Mouse (Mus musculus) megakaryocyte progenitor cell, adult 5-6 weeks (primary cell): ENCODE data around the gene Khdrbs1. TPM values are rescaled to one million over a fixed set of nuclear protein-coding genes. Genes with fewer than 3 reads are reported as not detected.
A peak's percentile ranks its signal among the peaks of the same experiment; 100 is the strongest.

Experiments
- ATAC-seq: replicated peaks from 2 replicates; pipeline ENCODE4 v1.8.0; 2016; ENCODE audit warnings: mild to moderate bottlenecking, moderate TSS enrichment, inconsistent platforms; ENCODE audit not compliant: poor library complexity
- total RNA-seq, 2 experiments: library from RNA; stranded (forward) in 1 of 2; stranded (reverse) in 1 of 2; fragments of 157-497, 149-512 nt in 1 of 2; fragments of 200-1000 nt in 1 of 2; gene quantifications; 2 replicates each; pipeline versions ENCODE4 v1.2.3 to v1.2.4; 2015 to 2017

The Khdrbs1 gene
- total RNA-seq, 2 experiments from 2014 or later: 87.7 to 104 TPM

- ATAC-seq: no peak
These were observed 58.1 kb downstream of the Khdrbs1 start for GRCm38 (mm10) chr4:129683901-129684493.

GRCm38 (mm10) chr4:129681837-129682236, 60.3 kb downstream of the Khdrbs1 start:
- no peak for ATAC-seq

DNA sequence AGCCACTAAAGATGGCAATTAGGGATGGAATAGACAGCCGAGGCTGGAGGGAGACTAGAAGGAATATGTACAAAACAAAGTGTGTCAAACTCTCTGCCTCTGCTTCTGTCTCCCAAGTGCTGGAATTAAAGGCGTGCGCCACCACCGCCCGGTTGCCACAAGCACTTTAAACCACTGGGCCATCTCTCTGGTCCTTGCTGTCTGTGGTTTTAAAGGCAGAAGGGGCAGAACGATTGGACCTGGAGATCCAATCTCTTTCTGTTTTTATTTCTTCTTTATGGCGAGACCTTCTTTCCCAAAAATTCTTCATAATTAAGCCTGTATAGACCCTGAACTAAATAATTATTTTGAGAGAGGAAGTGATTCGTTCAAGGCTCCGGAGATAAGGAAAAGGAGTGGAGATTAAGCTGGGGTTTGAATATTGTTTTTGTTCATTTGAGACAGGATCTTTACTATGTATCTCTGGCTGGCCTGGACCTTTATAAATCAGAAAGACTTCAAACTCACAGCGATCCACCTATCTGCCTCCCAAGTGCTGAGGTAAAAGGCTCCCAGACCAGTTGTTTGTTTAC, 69.1 kb downstream of the Khdrbs1 start:
- peak; percentile 38 for ATAC-seq

- ATAC-seq: peak; percentile 93
These were observed 69.8 kb downstream of the Khdrbs1 start, which contains the start of gene Kpna6 for GRCm38 (mm10) chr4:129672083-129672877. Kpna6 (minus strand) TSS chr4:129672767.

DNA sequence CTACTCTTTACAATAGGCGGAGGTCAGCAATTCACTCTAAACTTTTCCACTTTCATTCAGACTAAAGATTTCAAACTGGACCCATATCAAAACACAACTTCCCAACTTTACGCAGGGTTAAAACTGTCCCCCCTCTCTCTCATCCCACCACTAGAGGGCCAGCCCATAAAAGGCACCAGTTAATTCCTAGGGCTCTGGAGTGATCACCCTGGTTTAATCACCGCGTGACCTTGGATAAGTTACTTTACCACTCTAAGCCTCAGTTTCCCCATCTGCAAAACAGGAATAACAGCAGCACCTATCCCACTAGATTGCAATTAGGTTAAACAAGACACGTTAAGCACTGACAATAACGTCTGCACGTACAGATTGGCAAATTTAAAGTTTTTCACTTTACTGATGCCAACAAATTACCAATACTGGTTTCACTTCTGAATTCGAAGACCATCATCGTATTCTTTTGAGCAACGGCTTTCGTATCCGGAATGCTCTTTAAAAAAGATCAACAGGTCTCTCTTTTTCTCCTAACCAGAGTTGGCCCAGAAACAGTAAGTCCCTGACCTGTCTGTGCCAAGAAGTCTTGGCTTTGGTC, 70.5 kb downstream of the Khdrbs1 start:
- peak; percentile 78 for ATAC-seq

DNA sequence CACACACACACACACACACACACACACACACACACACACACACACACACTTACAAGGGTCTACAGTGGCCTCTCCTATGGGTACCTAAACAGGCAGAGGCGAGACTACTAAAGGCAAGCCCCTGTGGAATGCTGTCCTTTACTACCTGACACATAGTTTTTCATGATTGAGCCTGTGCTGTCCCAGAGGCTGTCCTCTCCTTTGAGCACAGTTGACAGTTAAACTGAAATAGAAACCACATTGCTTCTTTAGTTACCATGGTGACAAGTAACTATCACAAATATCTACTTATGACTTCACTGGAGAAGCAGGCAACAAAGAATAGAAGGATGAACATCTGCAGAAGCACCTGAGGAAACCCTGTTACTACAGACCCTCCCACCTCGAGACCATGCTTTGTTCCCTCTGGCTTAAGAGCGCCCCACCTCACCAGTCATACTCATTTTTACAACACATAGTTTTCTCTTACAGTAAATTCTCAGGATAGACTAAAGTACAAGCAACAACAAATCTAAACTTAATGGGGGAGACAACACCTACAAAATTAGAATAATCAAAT, 79.8 kb downstream of the Khdrbs1 start:
- ATAC-seq: no peak

- ATAC-seq: no peak
These were observed 80.5 kb downstream of the Khdrbs1 start for GRCm38 (mm10) chr4:129661584-129661983.

DNA sequence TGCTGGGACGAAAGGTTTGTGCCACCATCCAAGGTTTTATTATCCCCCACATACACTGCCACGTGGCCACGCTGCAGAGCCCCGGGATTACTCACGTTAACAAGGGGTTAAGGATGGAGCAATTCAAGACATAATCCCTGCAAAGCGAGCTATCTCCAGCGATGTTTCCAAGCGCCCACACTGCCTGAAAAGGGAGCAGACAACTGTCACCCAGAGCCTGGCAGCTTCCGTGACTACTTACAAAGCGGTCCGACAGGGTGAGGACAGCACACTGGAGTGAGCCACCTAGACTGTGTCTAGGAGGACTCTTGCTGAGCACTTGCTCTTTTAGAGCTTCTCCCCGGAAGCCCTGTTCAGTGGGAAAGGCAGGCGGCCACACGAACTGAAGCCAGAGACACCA, 87.3 kb downstream of the Khdrbs1 start:
- no peak for ATAC-seq

Other genes starting within 250 kb of the Khdrbs1 start
- gene Marcksl1, start 228.7 kb downstream of the Khdrbs1 start, total RNA-seq (2015): 56.8 and 62.3 TPM in 2 replicates
- 37.5 and 43.9 TPM in 2 replicates for gene Marcksl1, start 228.7 kb downstream of the Khdrbs1 start, total RNA-seq (2017)
- gene Hdac1, start 199.6 kb downstream of the Khdrbs1 start, total RNA-seq (2015): 114 and 119 TPM in 2 replicates
- 58.5 and 79.7 TPM in 2 replicates for gene Hdac1, start 199.6 kb downstream of the Khdrbs1 start, total RNA-seq (2017)
- gene Lck, start 168.7 kb downstream of the Khdrbs1 start, total RNA-seq (2015): 1.2 and 2.7 TPM in 2 replicates
- 3.5 and 4.4 TPM in 2 replicates for gene Lck, start 168.7 kb downstream of the Khdrbs1 start, total RNA-seq (2017)
- not detected in 2 replicates for gene Fam167b, start 163.8 kb downstream of the Khdrbs1 start, total RNA-seq (2015)
- gene Fam167b, start 163.8 kb downstream of the Khdrbs1 start, total RNA-seq (2017): not detected in 2 replicates
- gene Eif3i, start 141.7 kb downstream of the Khdrbs1 start, total RNA-seq (2015): 405 and 434 TPM in 2 replicates
- 298 and 336 TPM in 2 replicates for gene Eif3i, start 141.7 kb downstream of the Khdrbs1 start, total RNA-seq (2017)
- gene Tmem234, start 141.6 kb downstream of the Khdrbs1 start, total RNA-seq (2015): 97.2 and 104 TPM in 2 replicates
- 100 and 123 TPM in 2 replicates for gene Tmem234, start 141.6 kb downstream of the Khdrbs1 start, total RNA-seq (2017)
- 1.3 TPM in 1 of 2 replicates, not detected in the other for gene Dcdc2b, start 128.0 kb downstream of the Khdrbs1 start, total RNA-seq (2015)
- gene Dcdc2b, start 128.0 kb downstream of the Khdrbs1 start, total RNA-seq (2017): 0.81 TPM in 1 of 2 replicates, not detected in the other
- 11.3 and 17.5 TPM in 2 replicates for gene Iqcc, start 123.2 kb downstream of the Khdrbs1 start, total RNA-seq (2015)
- 16.8 and 17.9 TPM in 2 replicates for gene Iqcc, start 123.2 kb downstream of the Khdrbs1 start, total RNA-seq (2017)
- 43.6 and 55.5 TPM in 2 replicates for gene Ccdc28b, start 118.4 kb downstream of the Khdrbs1 start, total RNA-seq (2015)
- 53.6 and 57.7 TPM in 2 replicates for gene Ccdc28b, start 118.4 kb downstream of the Khdrbs1 start, total RNA-seq (2017)
- gene Txlna, start 101.2 kb downstream of the Khdrbs1 start, total RNA-seq (2015): 29.9 and 34.6 TPM in 2 replicates
- 115 and 143 TPM in 2 replicates for gene Txlna, start 101.2 kb downstream of the Khdrbs1 start, total RNA-seq (2017)
- gene Kpna6, start 69.5 kb downstream of the Khdrbs1 start, total RNA-seq (2015): 23.4 and 30.0 TPM in 2 replicates
- gene Kpna6, start 69.5 kb downstream of the Khdrbs1 start, total RNA-seq (2017): 20.4 and 20.9 TPM in 2 replicates
- gene Tmem39b, start 45.5 kb downstream of the Khdrbs1 start, total RNA-seq (2015): 23.5 and 26.4 TPM in 2 replicates
- 3.0 and 7.3 TPM in 2 replicates for gene Tmem39b, start 45.5 kb downstream of the Khdrbs1 start, total RNA-seq (2017)
- 310 and 335 TPM in 2 replicates for gene Ptp4a2, start 68.9 kb upstream of the Khdrbs1 start, total RNA-seq (2015)
- gene Ptp4a2, start 68.9 kb upstream of the Khdrbs1 start, total RNA-seq (2017): 303 and 393 TPM in 2 replicates
- gene Spocd1, start 186.9 kb upstream of the Khdrbs1 start, total RNA-seq (2015): 0.05 and 0.49 TPM in 2 replicates
- gene Spocd1, start 186.9 kb upstream of the Khdrbs1 start, total RNA-seq (2017): 0.04 and 0.81 TPM in 2 replicates
- not detected in 2 replicates for gene Adgrb2, start 242.6 kb upstream of the Khdrbs1 start, total RNA-seq (2015)
- gene Adgrb2, start 242.6 kb upstream of the Khdrbs1 start, total RNA-seq (2017): 0.41 TPM in 1 of 2 replicates, not detected in the other